Mouse (Mus musculus): ENCODE data around the gene Slc19a2.
"Not testable (repeated sequence)": the region's sequence is repeated elsewhere in the genome, so short reads cannot be mapped to it uniquely, and the experiment has no call there.

Slc19a2 gene

DNA sequence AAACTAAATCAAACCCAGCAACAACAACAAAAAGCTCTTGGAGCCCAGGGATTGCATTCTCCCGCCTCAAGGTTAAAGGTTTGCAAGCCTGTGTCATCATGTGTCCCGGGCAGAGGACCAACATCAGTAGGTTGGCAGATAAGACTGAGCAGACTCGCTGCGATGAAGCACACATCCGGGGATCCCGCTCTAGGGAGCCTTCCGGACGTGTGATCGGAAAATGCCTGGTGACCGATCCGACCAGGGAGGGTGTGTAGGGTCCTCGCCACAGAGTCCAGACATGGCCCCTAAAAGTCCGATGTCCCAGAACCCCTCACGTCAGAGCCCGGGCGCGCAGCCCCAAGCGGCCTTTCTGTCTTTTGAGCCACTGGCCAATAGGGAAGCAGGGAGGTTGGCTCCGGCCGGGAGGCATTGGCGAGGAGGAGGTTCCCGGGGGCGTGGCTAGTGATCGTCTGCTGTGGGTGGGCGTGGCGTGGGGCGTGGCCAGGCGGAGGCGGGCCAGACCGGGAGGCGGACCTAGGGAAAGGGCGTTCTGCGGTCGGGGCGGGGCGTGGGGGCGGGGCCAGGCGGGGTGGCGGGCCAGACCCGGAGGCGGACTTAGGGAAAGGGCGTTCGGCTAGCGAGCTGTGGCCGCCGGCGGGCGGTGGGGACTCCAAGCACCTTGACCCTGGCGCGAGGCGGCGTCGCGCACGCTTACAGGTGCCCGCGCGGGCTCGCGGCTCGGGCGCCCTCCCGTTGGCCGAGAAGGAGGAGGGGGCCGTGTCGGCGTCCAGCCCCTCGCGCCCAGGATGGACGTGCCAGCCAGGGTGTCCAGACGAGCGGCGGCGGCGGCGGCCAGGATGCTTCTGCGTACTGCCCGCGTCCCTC lies at the start of gene Slc19a2:
Slc19a2 (plus strand) TSS at position 582 of the 867 bp plus-strand sequence.
- DNase-seq (ENCODE audit: low spot score): peak; percentile 97

DNA sequence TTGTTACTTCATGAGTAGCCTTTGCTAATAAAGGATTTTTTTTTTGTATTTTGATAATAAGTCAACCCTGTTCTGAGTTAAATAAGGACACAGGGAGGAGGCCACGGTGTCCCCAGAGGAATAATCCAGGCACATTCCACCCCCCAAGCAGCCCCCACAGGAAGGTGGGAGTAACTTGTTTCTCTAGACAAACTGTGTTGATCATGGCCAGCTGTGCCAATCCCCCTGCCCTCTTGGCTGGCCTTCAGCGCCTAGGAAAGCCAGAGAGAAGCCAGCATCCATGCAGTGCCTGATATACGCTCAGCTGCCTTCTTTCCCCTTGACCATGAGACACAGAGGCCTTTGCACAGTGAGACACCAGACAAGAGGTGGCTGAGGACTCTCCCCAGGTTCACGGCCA lies 49.3 kb upstream of the Slc19a2 start:
- peak; percentile 87 for DNase-seq (ENCODE audit: low spot score)

GRCm38 (mm10) chr1:164208437-164208836 lies 40.4 kb upstream of the Slc19a2 start:
- no peak for DNase-seq (ENCODE audit: low spot score)

- no peak for DNase-seq (ENCODE audit: low spot score)
These were observed 37.9 kb upstream of the Slc19a2 start for GRCm38 (mm10) chr1:164210899-164211298.

- DNase-seq (ENCODE audit: low spot score): no peak
These were observed 36.2 kb upstream of the Slc19a2 start for GRCm38 (mm10) chr1:164212686-164213085.

DNA sequence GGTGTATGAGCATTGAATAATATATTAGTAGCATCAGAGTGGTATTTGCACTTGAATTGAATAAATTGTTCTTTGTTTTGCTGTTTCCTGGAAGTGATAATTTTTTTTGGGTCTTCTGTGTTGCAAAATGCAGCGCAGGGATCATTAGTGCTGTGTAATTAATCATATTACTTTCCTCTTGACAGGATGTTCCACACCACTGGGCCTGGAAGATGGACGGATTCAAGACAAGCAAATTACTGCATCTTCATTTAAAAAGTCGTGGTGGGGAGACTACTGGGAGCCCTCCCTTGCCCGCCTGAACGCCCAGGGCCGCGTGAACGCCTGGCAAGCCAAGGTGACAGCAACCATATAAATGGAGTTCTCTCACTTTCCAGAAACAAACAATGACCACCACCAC lies 34.7 kb upstream of the Slc19a2 start:
- no peak for DNase-seq (ENCODE audit: low spot score)

DNA sequence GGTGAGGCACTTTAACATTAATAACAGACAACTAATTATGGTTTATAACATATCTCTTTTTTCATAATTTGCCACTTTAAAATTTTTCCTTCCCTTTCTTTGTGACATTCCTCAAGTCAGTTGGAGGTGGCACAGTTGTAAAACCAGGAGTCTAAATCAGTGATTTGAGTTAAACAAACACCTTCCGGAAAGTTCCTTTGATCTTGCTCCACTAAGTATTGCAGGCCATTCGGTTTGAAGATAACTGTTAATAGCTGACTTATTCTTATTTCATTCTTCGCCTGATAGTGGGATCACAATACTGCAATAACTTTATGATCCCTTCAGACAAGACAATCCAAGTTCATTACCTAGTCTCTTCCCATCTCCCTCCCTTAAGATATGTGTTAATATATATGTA lies 33.7 kb upstream of the Slc19a2 start:
- DNase-seq (ENCODE audit: low spot score): no peak

- no peak for DNase-seq (ENCODE audit: low spot score)
These were observed 33.3 kb upstream of the Slc19a2 start for GRCm38 (mm10) chr1:164215540-164215939.

- peak; percentile 35 for DNase-seq (ENCODE audit: low spot score)
These were observed 30.8 kb upstream of the Slc19a2 start for GRCm38 (mm10) chr1:164217791-164218685.

DNA sequence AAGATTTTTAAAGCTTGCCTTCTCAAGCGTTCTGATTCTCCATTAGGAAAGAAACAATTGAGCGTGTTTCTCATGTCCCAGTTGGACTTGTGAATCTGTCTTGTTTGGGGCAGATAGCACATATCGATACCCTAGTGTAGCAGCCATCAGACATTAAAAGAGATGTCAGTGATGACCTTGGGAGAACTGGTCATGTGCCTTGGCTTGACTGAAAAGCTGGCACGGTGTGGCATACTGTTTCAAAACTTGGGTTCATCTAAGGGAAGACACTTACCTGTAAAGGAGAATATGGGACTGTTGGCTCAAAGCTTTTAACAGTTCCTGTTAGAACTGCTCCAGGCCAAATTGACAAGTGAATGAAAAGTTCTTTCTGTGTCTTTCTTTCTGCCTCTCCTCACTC lies 28.6 kb upstream of the Slc19a2 start:
- no peak for DNase-seq (ENCODE audit: low spot score)

DNA sequence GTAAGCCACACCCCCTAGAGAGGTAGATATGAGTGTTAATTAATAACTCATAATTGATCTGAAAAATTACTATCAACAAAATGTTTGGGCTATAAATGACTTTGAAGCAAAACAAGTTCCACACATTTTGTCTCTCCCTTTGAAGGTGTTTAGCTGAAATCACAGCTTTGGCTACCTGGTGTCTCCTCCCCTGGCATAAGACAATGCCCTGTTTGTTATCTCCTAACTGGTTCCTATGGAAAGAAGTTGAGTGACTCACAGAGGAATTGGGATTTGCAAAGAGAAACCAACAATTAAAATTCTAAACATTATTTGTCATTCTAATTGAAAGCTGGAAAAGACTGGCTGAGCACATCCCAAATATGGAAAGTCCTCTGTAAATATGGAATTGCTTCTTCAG lies 25.8 kb upstream of the Slc19a2 start:
- DNase-seq (ENCODE audit: low spot score): no peak

DNA sequence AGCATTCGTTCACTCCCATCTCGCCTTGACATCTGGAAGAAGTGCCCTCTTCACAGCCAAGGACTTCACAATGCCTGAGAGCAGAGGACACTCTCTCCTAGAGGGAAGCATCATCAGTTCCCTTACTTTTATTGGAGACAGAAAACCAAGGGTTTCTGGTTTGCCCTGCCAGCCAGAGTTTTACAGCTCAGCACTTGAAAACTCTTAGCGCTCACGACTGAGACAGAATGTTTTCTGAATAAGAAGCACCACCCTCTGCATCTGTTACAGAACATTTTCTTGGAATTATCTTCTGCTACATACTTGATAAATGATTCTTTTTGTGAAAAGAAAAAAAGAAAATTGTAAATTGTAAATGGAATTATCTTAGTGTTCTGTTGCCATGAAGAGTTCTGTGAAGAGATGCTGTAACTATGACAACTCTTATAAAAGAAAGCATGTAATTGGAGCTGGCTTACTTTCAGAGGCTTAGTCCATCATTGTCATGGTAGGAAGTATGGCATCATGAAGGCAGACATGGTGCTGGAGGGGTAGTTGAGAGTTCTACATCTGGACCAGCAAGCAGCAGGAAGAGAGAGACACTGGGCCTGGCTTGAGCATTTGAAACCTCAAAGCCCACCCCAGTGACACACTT lies 16.8 kb upstream of the Slc19a2 start:
- not testable (repeated sequence) for DNase-seq (ENCODE audit: low spot score)

- DNase-seq (ENCODE audit: low spot score): no peak
These were observed 15.4 kb upstream of the Slc19a2 start for GRCm38 (mm10) chr1:164233447-164233846.

- DNase-seq (ENCODE audit: low spot score): no peak
These were observed 13.8 kb upstream of the Slc19a2 start for GRCm38 (mm10) chr1:164235078-164235477.

- DNase-seq (ENCODE audit: low spot score): peak; percentile 84
These were observed 12.8 kb upstream of the Slc19a2 start for GRCm38 (mm10) chr1:164236078-164236477.

- DNase-seq (ENCODE audit: low spot score): no peak
These were observed 7.4 kb upstream of the Slc19a2 start for GRCm38 (mm10) chr1:164241494-164241893.

DNA sequence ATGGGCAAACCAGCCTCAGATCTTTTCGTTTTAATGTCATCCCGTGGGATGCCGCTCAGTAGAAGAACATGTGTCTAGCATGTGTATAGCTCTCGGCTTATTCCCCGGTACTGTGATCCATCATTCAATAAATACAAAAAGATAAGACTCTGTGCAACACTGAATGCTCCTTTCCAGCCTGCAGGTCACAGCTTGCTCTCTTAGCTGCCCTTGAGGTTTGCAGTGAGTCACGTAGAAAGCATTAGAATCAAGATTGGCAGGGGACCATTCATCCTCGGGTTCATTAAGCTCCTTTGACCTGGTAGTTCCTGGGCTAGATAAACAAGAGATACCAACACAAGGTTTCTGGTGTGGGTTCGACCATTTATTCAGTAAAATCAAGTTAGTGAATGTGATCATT lies 6.0 kb upstream of the Slc19a2 start:
- no peak for DNase-seq (ENCODE audit: low spot score)

GRCm38 (mm10) chr1:164247442-164247841 lies 1.4 kb upstream of the Slc19a2 start:
- DNase-seq (ENCODE audit: low spot score): no peak

DNA sequence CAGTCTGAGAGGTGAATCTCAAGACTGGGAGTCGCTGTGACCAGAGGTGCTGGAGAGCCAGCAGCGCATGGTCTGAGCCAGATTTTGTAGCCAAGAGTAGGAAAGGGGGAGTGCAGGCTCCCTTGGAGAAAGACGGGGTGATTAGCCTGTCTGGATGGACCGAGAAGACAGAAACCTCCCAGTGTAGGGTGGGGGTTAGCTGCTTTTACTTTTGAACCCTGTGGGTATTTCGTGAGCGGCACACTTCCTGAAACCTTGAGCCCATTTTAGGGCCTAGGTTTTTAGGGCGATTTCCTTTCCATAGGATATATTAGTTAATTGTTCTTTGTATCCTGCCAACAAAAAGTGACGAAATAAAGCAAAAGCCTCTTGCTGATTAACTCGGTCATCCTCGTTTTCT lies 875 bp upstream of the Slc19a2 start:
- peak; percentile 18 for DNase-seq (ENCODE audit: low spot score)

DNA sequence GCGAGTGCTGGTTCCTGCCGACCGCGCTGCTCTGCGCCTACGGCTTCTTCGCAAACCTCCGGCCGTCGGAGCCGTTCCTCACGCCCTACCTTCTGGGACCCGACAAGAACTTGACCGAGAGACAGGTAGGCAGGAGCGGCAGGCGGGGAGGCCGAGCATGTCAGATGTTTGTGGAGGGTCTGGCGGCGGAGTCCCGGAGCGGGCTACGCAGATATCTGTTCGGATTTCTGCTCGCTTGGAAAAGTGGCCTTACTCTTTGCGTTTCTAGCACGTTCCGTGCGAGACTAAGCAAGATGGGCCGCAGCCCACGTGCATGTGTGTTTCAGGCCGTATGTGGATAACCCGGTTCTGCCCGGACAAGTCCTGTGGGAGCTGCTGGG lies 476 bp downstream of the Slc19a2 start:
- DNase-seq (ENCODE audit: low spot score): no peak

GRCm38 (mm10) chr1:164250391-164251150 lies 1.7 kb downstream of the Slc19a2 start:
- no peak for DNase-seq (ENCODE audit: low spot score)

- DNase-seq (ENCODE audit: low spot score): no peak
These were observed 2.6 kb downstream of the Slc19a2 start for GRCm38 (mm10) chr1:164251438-164251837.

All from testis, postnatal 14 days (tissue).